Mouse (Mus musculus) heart, postnatal 0 days (tissue): Measurements from ENCODE around the gene Flt3l. TPM values are rescaled to one million over a fixed set of nuclear protein-coding genes. Genes with fewer than 3 reads are reported as not detected.

Experiments
- ATAC-seq: fragments of 200-750 bp; cut with Nextera tagmentation; 2 replicates; pipeline ENCODE4 v1.8.0; 2017; ENCODE audit warnings: low read depth, moderate number of reproducible peaks, moderate library complexity; ENCODE audit not compliant: insufficient read depth
- DNase-seq: peaks from one replicate; pipeline ENCODE4 v3.0.0-alpha.2; 2016; ENCODE audit warnings: low spot score
- H3K27ac ChIP-seq: fragments of 300-500 bp; sonication (generic); 2 replicates; pipeline ENCODE4 v1.5.1; 2014; ENCODE audit warnings: low read depth, mild to moderate bottlenecking
- H3K27me3 ChIP-seq: fragments of 300-500 bp; sonication (generic); 2 replicates; pipeline ENCODE4 v1.6.1; 2014; ENCODE audit warnings: low read length, mixed read lengths; ENCODE audit not compliant: control insufficient read depth, insufficient read depth
- H3K36me3 ChIP-seq: fragments of 300-500 bp; sonication (generic); replicated peaks from 2 replicates; pipeline ENCODE4 v1.6.1; 2014; ENCODE audit warnings: low read length, mixed read lengths; ENCODE audit not compliant: control insufficient read depth, insufficient read depth
- H3K4me1 ChIP-seq: fragments of 300-500 bp; sonication (generic); 2 replicates; pipeline ENCODE4 v1.6.1; 2014; ENCODE audit warnings: antibody characterized with exemption; ENCODE audit not compliant: control insufficient read depth, insufficient read depth
- H3K4me2 ChIP-seq: fragments of 300-500 bp; sonication (generic); 2 replicates; pipeline ENCODE4 v1.6.1; 2014; ENCODE audit warnings: low read depth, mild to moderate bottlenecking, low read length, moderate library complexity
- H3K4me3 ChIP-seq: fragments of 300-500 bp; sonication (generic); 2 replicates; pipeline ENCODE4 v1.5.1; 2014; ENCODE audit warnings: low read depth, low read length
- H3K9ac ChIP-seq: fragments of 300-500 bp; sonication (generic); replicated peaks from 2 replicates; pipeline ENCODE4 v1.6.1; 2014; ENCODE audit warnings: low read depth, low read length, mixed read lengths
- H3K9me3 ChIP-seq: fragments of 300-500 bp; sonication (generic); replicated peaks from 2 replicates; pipeline ENCODE4 v1.6.1; 2016; ENCODE audit warnings: low read length; ENCODE audit not compliant: control insufficient read depth
- CTCF ChIP-seq: IDR thresholded peaks from 2 replicates; pipeline ENCODE4 v1.5.1; 2016; ENCODE audit warnings: antibody characterized with exemption, control low read depth, low read depth
- EP300 ChIP-seq: IDR thresholded peaks from 2 replicates; pipeline ENCODE4 v1.6.1; 2016; ENCODE audit warnings: antibody characterized with exemption, low read depth
- WGBS: fragments of 180-500 bp; shearing (Covaris S2); extraction: QIAGEN DNeasy Blood & Tissue Kit; methylation state at CpG from one replicate; pipeline ENCODE4 v1.1.7; 2014; 5-methylcytosine and 5-hydroxymethylcytosine counted together
- polyA plus RNA-seq: library from polyadenylated mRNA; unstranded; fragments of >200 nt; fragmentation: Nextera tagmentation; extraction: Ambion mirVana; gene quantifications from 2 replicates; pipeline ENCODE4 v1.2.1, GENCODE M21; 2015
- total RNA-seq: library from RNA; depleted of rRNA; stranded (reverse); fragments of >200 nt; gene quantifications from 2 replicates; pipeline ENCODE4 v1.2.3, GENCODE M21; 2014; ENCODE audit warnings: low replicate concordance

The Flt3l gene
- total and polyA plus RNA-seq, 2 experiments from 2014 or later, result 1.8 to 23.3 TPM

DNA sequence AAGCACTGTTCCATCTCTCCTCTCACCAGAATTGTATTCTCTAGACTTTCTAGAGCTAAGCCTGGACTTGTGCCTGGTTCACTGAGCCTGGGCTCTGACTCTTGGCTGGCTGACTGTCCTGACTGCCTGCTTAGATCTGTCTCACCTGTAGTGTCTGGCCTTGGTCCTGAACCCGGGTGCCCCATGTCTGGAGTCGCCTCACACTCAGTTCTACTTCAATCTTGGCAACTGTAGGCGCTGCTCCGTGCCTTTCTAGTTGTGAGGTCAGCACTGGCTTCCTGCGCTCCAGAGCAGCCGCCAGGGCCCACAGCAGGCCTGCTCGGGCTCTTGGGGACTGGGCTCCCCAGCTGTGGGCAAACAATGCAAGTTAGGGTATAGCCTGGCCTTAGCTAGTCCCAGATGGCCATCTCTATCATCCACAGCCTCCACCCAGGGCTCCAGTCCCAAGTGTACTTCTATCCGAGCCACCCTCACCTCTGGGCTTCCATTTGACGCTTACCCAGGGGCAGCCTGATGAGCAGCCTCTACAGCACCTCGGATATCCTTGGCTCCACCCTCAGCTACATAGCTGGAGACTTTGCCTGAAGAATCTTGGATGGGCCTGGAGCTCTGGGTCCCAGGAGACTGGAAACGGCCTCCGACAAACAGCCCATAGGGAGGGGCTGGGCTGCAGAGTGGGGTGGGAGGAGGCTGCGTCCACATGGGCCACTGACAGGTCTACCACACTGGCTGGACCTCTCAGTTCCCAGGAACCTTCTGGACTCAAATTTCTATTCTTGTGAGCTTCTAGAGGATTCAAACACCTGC, 8.3 kb upstream of the Flt3l start:
- H3K27ac ChIP-seq, result no peak overlapping the region
- H3K4me3 ChIP-seq, result no peak overlapping the region
- H3K9ac ChIP-seq, result no peak overlapping the region
- TF ChIP-seq EP300, result no peak
- TF ChIP-seq CTCF, result no peak
- peaks cover 22% of the 10 kb centered on the region for H3K36me3 ChIP-seq
- ATAC-seq (no peak), DNase-seq (no peak)
- no peaks in the 10 kb centered on the region; the same call in 1 of the 2 replicates for H3K4me1 ChIP-seq
- 79% methylated on average over 13 of the region's 13 CpGs for WGBS
- no peak overlapping the region for H3K4me2 ChIP-seq
- no peaks in the 10 kb centered on the region for H3K27me3 ChIP-seq
- H3K9me3 ChIP-seq, result no peaks in the 10 kb centered on the region

DNA sequence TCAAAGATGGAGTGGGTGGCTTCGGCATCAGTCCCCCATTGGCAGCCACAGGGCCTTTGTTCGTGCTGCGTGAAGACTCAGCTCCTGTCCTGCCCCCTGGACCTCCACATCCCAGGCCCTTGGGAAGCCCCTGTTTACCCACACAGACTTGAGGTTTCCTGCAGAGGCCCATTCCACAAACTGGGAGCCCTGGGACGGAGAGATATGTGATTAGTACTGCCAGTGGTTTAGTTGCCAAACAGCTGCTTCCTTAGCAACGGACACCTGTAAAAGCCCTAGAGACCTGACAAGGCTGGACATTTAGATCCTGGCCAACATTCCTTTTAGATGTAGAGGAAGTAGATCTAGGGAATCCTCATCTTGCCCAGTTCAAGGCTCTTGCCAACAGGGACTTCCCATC, 5.7 kb upstream of the Flt3l start:
- ATAC-seq (no peak), DNase-seq (no peak)
- H3K27me3 ChIP-seq, result no peaks in the 10 kb centered on the region
- no peaks in the 10 kb centered on the region; the same call in 1 of the 2 replicates for H3K4me1 ChIP-seq
- TF ChIP-seq CTCF, result no peak
- no peak for TF ChIP-seq EP300
- WGBS, result 84% methylated on average over 5 of the region's 5 CpGs
- no peak overlapping the region for H3K4me3 ChIP-seq
- no peak overlapping the region for H3K27ac ChIP-seq
- H3K9me3 ChIP-seq, result no peaks in the 10 kb centered on the region
- peaks cover 22% of the 10 kb centered on the region for H3K36me3 ChIP-seq
- H3K9ac ChIP-seq, result no peak overlapping the region
- no peak overlapping the region for H3K4me2 ChIP-seq

- TF ChIP-seq EP300 (no peak), CTCF (no peak)
- ATAC-seq (no peak), DNase-seq (no peak)
- no peaks in the 10 kb centered on the region for H3K9me3 ChIP-seq
- 88% methylated on average over 3 of the region's 3 CpGs for WGBS
- no peak overlapping the region for H3K9ac ChIP-seq
- H3K4me1 ChIP-seq, result no peaks in the 10 kb centered on the region; the same call in 1 of the 2 replicates
- no peaks in the 10 kb centered on the region for H3K27me3 ChIP-seq
- no peak overlapping the region for H3K4me3 ChIP-seq
- H3K36me3 ChIP-seq, result peaks cover 22% of the 10 kb centered on the region
- H3K27ac ChIP-seq, result no peak overlapping the region
- no peak overlapping the region for H3K4me2 ChIP-seq
These were observed 5.1 kb upstream of the Flt3l start for GRCm38 (mm10) chr7:45141319-45141718.

GRCm38 (mm10) chr7:45139904-45140723, 3.9 kb upstream of the Flt3l start:
- H3K27ac ChIP-seq, result peak overlapping the region; percentile 53; the same call in 1 of the 2 replicates
- no peaks in the 10 kb centered on the region for H3K27me3 ChIP-seq
- H3K9ac ChIP-seq, result no peak overlapping the region
- DNase-seq (no peak), ATAC-seq (no peak)
- TF ChIP-seq CTCF (no peak), EP300 (no peak)
- peaks cover 15% of the 10 kb centered on the region for H3K36me3 ChIP-seq
- H3K4me1 ChIP-seq, result no peaks in the 10 kb centered on the region; the same call in 1 of the 2 replicates
- H3K9me3 ChIP-seq, result no peaks in the 10 kb centered on the region
- no peak overlapping the region for H3K4me2 ChIP-seq
- no peak overlapping the region for H3K4me3 ChIP-seq
- WGBS, result 69% methylated on average over 8 of the region's 8 CpGs

GRCm38 (mm10) chr7:45138403-45138802, 2.2 kb upstream of the Flt3l start:
- 0 out of 2 replicates have a peak, but pooled peaks cover 4% of the 10 kb centered on the region for H3K36me3 ChIP-seq
- no peak overlapping the region for H3K27ac ChIP-seq
- 79% methylated on average over 1 of the region's 1 CpGs for WGBS
- no peak for ATAC-seq
- H3K9me3 ChIP-seq, result no peaks in the 10 kb centered on the region
- H3K4me1 ChIP-seq, result no peaks in the 10 kb centered on the region; the same call in 1 of the 2 replicates
- no peak overlapping the region for H3K9ac ChIP-seq
- TF ChIP-seq CTCF, result no peak
- TF ChIP-seq EP300, result no peak
- no peaks in the 10 kb centered on the region for H3K27me3 ChIP-seq
- no peak overlapping the region for H3K4me3 ChIP-seq
- no peak for DNase-seq
- H3K4me2 ChIP-seq, result no peak overlapping the region
